Mouse (Mus musculus): Measurements from ENCODE around the gene Mrap. TPM values are rescaled to one million over a fixed set of nuclear protein-coding genes. Genes with fewer than 3 reads are reported as not detected.
A peak's percentile ranks its signal among the peaks of the same experiment; 100 is the strongest.

Mrap gene
- 10 to 100 TPM; 24.0 to 25.1 TPM for total RNA-seq (2021)

- DNase-seq = peak; percentile 77
Measured at GRCm38 (mm10) chr16:90738092-90738956, at the start of gene Mrap. Mrap (plus strand) TSS chr16:90738207.

DNA sequence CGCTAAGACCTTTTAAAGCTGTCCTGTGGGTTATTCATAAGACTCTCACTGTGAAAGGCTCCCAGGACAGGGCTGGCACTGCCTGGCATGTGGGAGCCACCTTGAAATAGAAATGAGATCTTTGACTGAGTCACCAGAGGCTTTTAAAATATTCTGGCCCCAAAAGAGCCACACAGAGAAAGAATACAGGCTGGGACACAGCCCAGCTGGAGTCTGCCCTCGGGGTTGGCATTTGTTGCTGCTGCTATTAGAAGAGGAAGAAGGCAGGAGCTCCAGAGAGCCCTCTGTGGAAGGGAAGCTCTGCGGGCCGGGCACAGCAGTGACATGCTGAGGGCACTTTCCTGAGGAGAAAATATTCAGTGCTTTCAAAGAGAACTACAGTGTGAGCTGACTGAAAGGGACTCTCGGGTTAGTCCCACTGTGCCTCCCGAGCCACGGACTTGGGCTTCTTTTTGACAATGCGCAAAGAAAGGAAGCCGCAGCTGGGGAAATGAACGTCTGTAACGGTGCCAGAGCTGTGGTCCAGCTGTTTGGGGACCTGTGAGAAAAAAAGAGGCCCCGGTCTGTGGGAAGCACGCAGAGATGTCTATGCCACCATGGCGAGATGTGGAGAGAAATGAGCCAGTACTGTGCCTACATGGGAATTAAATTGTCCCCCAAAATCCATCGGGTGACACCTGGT lies 45.2 kb upstream of the Mrap start:
- DNase-seq = no peak

GRCm38 (mm10) chr16:90693625-90694024 lies 44.4 kb upstream of the Mrap start:
- DNase-seq = no peak

DNA sequence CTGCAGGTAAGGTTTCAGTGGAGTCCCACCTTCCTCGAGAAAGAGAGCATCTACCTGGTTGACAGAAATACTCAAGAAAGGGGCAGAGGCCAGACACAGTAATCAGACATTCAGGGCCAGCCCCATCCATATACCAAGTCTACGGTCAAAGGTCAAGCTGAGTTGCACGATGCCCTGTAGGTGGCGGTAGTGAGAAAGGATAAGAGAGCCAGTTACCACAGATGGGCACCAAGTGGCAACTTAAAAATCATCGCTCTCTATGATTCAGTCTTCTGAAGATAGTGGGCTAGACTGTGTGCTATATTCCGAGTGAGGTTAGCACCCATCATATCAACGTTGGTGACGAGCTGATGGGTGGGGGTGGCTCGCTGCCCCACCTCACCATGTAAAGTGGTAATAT lies 43.3 kb upstream of the Mrap start:
- DNase-seq = peak; percentile 55

- no peak for DNase-seq
Measured at GRCm38 (mm10) chr16:90695121-90695520, 42.9 kb upstream of the Mrap start.

DNA sequence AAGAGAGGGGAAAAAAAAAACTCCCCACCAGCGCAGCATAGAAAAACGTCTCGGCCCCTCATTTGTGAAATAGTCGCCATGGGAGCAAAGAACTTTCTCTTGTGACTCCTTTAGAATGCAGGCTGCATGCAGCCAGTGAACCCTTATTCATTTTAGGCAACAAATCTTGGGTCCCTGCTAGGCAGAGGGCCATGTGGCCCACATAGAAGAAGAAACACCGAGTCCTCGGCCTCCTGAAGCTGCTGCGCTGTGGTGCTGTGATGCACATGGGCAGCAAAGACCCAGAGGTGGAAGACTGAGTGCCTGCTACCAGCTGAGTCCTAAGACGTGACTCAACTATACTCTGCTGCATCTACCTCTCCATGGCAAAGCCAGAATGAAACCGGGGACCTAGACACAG lies 41.7 kb upstream of the Mrap start:
- no peak for DNase-seq

DNA sequence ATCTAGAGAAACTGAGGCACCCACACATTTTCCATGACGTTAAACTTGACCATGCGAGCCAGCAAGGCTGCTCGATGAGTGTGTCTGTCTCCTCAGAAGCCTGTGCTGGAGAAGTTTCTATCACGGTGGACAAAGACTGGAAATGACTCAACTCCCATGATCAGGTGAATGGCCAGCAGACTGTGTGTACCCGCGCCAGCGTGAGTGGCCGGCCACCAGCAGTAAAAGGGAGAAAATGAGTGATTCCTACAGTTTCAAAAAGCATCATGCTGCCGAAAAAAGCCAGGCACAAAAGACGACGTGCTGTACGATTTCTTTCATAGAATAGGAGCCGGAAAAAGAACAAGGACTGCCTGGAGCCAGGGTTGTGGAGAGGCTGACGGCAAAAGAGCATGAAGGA lies 38.6 kb upstream of the Mrap start:
- DNase-seq = no peak

DNA sequence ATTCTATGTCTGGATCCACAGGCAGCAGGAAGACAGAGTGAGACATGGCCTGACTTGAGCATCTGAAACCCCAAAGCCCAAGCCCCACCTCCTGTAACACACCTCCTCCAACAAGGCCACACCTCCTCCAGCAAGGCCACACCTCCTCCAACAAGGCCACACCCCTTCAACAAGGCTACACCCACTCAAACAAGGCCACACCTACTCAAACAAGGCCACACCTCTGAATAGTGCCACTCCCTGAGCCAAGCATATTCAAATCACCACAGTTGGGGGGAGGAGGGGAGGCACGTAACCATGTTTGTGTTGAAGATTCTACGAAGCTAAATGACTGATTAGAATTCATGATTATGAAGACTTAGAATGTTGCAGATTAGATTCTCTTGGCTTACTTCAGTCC lies 36.5 kb upstream of the Mrap start:
- no peak for DNase-seq

DNA sequence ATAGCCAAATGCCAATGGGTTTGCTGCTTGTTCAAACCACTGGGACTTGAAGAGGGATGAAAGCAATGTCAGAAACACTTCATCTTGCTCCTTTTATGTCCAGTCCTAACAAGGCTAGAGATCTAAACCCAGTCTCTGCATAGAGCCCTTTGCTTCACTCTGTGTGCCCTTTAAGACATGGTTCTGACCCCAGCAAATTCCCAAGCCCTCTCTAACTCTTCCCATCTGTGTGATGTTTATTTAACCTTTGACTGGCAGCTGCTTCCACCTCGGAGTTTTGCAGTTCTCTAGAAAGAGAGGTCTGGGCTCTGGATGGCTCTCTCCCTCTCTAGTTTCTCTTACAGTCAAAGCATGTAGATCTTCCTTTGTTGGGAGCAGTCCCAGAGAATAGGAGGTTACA lies 34.4 kb upstream of the Mrap start:
- DNase-seq = no peak

GRCm38 (mm10) chr16:90704161-90704825 lies 33.7 kb upstream of the Mrap start:
- no peak for DNase-seq

DNA sequence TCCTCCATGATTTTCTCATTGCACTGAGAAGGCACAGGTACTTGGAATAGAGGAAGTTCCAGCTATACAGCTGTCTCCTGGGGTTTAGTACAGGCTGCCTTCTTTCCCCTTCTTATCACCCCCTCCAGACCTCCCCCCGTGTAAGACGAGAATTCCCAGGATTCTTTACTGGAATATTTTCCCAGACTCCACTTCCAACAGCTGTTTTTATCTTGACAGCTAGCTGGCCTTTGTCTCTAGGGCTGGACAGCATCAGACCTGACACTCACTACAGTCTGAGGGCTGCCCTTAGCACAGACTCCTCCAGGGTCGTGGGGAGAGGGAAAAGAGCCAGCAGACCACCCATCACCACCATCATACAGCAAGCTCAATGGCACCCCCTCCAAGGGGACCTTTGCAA lies 31.7 kb upstream of the Mrap start:
- peak; percentile 51 for DNase-seq

DNA sequence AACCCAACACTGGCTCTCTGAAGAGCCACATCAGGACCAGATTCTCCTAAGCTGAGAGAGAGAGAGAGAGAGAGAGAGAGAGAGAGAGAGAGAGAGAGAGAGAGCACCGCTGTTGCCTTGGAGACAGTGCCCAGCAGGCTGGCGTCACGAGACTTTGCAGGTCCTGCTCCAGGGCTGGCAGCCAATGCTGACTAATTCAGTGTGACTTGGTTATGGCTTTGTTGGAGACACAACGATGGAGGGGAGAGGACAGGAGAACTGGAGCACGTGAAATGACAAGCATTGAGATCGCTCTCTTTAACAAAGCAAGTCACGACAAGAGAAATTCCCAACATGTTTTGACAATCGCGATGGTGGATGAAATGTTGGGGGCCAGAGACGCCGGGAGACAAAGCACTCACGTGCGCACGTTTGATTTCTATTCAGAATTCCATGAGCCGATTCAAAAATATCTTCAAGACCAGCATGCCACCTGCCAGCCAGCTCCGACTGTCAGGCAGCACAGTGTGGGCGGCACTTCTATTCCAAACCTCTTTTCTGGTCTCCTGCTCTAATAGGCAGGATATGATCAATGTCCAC lies 28.2 kb upstream of the Mrap start:
- DNase-seq = peak; percentile 82

DNA sequence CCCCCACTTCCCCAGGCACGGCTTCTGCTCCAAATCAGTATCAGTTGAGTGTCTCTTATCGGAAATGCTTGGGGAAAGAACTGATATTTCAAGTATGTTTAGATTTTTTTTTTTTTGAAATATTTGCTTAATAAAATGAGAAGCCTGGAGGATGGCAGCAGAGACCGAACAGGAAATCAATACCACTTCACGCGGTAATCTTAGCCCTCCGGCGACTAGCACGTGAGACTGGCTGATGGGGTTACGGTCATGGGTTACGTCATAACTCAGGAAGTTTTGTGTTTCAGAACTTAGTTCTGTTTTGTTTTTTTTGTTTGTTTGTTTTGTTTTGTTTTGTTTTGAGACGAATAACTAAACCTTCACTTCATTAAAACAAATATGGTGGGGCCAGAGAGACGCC lies 27.7 kb upstream of the Mrap start:
- no peak for DNase-seq

GRCm38 (mm10) chr16:90724051-90724450 lies 14.0 kb upstream of the Mrap start:
- no peak for DNase-seq

- DNase-seq = no peak
Measured at GRCm38 (mm10) chr16:90726600-90727227, 11.3 kb upstream of the Mrap start.

DNA sequence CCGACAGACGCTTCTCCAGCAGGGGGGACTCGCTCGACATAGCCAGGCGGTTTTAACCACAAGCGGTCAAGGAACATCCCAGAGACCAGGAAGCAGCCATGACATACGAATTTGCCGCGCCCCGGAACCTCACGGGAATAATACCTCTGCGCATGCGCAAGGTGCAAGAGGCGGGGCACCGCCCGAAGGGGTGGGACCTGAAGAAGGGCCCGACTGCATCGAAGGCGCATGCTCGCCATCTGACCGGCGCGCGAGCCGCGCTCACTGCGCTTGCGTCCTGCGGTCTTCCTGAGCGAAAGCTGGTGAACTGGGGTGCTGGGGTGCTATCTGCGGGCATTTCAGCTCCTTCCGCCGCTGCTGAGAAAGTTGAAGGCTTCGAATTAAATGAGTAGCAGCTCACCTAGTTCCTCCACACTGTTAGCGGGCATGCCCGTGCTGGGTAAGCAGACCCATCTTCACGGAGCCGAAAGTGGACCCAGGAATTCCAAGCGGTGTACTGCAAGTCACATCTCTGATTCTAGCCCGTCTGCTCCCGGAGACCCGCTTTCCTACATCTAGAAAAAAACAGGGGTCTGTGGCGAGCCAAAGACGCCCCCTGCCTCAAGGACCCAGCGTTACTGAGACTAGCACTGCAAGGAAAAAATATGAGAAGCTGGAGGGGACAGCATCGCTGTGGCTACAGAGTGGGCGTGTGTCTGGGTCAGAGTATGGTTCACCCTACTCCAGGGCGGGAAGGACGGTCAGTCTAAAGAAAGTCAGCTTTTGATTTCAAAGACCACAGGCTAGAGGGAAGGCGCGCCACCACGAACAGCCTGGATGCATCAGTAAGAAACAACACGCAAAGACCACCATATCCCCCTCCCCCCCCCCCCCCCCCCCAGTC lies 10.5 kb upstream of the Mrap start, which contains the start of gene Mis18a:
Gene Mis18a, minus strand, starts transcription at position 172 of the 883 bp plus-strand sequence.
- DNase-seq = peak; percentile 97

DNA sequence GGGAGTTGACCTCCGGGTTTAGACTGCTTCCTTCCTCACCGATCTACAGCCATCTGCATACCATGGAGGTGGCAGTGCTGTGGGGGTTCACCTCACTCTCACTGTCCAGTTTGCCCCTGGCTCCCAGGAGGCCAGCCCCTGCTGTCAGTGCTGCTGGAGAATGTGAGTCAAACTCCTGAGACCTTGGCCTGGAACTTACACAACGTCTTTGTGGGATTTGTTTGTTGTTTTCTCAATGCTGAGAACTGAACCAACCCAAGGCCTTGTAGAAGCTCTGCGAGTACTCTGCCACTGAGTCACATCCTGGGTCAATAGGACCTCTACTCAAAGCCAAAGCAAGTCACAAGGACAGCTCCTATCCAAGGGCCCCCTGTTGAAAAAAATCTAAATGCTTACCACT lies 2.4 kb upstream of the Mrap start:
- no peak for DNase-seq

GRCm38 (mm10) chr16:90736672-90737270 lies 1.2 kb upstream of the Mrap start:
- no peak for DNase-seq

DNA sequence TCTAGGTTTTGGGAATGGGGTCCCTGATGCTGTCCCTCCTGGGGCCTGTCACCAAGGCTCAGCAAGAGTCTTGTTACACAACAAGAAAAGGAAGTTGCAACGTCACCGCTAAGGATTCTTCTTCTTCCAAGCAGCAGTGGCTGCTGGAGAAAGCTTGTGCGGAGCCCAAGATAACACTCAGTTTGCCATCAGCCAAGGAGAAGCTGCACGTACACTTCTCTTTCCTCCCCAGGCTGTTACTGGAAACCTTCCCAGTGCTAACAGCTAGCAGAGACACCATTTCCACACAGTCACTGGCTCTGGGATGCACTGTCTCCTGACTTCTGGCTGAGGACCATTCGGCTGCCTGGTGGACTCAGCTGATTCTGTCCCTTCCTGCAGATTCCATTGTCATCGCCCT lies 9.1 kb downstream of the Mrap start:
- peak; percentile 33 for DNase-seq

GRCm38 (mm10) chr16:90748169-90748568 lies 10.2 kb downstream of the Mrap start:
- no peak for DNase-seq

DNA sequence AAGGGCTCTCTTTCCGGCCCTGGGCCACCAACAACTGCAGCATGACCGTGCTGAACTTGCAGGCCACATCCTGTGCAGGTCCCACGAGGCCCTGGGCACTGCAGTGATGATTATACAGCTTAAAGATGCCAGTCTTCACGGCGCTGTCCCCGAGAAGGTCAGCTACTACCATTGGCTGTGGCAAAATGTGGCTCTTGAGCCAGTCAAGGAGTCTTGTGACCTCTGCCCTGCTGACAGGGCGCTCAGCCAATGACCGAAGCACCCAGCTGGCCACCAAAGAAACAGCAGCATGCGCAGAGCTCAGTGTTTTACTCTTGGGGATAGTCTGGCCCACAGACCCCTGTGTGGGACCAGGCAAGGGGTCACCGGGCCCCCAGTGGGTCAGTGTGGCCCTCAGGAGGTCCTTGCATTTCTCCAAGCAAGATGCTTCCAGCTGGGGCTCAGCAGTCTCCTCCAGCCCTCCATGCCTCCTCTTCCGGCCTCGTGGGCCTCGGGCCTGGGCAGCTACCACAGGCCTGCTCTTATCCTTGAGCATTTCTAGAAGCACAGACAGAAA lies 15.5 kb downstream of the Mrap start:
- no peak for DNase-seq
